Mouse (Mus musculus): ENCODE data around the gene Tnrc18.

DNA sequence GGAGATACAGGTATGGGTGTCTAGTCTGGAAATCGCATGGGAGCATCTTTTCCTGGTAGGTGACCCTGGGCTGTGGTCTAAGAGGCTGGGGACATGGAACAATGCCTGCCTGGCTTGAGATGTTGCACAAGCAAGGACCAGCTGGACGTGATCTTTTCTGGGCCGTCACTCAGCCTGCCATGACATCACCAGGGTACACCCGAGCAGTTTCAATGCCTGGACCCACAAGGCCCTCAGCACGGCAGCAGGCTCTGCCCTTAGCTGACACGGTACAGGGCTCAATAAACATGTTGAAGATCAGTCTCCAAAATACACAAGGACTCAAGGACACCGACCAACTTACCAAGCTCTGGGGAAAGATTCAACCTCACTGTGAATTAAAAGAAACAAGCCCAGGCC is 34.3 kb downstream of the Tnrc18 start:
- TF ChIP-seq POLR2A (IDR thresholded peaks at IDR 0.05; ENCODE audit: control insufficient read depth, low read depth, low read length) (no peak), CTCF (IDR thresholded peaks at IDR 0.05; ENCODE audit: control insufficient read depth, insufficient read depth, insufficient replicate concordance, low read depth, low read length) (no peak)

All from testis, adult 2 months (tissue).